Mouse (Mus musculus): ENCODE measurements around the gene Ppp1r16b. TPM values are rescaled to one million over a fixed set of nuclear protein-coding genes. Genes with fewer than 3 reads are reported as not detected.

The Ppp1r16b gene
- polyA plus RNA-seq, 1 experiment from 2014 or later, result 2.8 TPM

DNA sequence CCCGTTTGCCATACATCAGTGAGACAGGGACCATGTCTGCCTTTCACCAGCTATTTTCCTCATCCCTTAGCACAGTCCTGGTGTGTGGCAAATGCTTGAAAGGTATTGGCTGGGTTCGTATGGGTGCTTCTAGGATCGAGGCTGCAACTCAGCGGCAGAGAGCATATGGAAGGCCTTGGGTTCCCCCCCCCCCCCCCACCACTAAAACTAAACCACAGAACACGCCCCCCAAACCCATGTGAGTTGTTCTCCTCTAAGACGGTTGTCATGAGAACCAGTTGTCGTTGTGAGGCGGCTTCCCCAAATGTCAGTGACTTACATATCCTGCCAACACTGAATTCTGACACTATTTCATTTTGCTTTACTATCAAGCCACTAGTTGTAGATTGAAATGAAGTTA is 24.9 kb downstream of the Ppp1r16b start:
- no peaks in the 10 kb centered on the region for H3K4me1 ChIP-seq (replicated peaks; ENCODE audit: control insufficient read depth, insufficient read depth, low read length)
- no peak overlapping the region for H3K4me3 ChIP-seq (ENCODE audit: low read depth, low read length)
- no peaks in the 10 kb centered on the region for H3K9me3 ChIP-seq (ENCODE audit: control insufficient read depth, low read length)
- no peak overlapping the region for H3K27ac ChIP-seq (ENCODE audit: low read depth, low read length)
- H3K4me2 ChIP-seq (ENCODE audit: low read depth, low read length, severe bottlenecking), result no peak overlapping the region
- no peak overlapping the region for H3K9ac ChIP-seq (ENCODE audit: low read length)
- DNase-seq (ENCODE audit: low spot score), result no peak
- H3K27me3 ChIP-seq (ENCODE audit: control insufficient read depth, insufficient read depth, low read length), result no peaks in the 10 kb centered on the region
- no peak for ATAC-seq (replicated peaks; ENCODE audit: low FRiP score)
- H3K36me3 ChIP-seq (ENCODE audit: control insufficient read depth, insufficient read depth, low read length), result no peaks in the 10 kb centered on the region
- 76% methylated on average over 8 of the region's 8 CpGs for WGBS

DNA sequence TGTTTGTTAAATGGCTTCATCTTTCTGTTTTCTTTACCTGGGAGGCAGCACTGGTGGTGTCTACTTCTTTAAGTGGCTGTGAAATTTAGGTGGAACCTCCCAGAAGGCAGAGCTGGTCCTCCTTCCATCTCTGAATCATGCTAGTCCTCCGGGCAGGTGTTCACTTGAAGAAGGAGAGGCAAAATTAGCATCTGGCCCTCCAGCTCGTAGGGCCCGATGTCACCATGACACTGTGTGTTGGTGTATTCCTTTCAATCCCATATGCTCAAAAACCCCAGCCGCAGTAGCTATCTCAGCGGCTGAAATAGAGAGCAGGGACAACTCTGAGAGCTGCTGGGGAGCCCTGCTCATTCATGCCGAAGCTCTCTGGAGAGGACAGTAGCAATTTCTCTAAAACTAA is 27.0 kb downstream of the Ppp1r16b start:
- no peak for ATAC-seq (replicated peaks; ENCODE audit: low FRiP score)
- Histone ChIP-seq H3K27me3 (ENCODE audit: control insufficient read depth, insufficient read depth, low read length) (no peaks in the 10 kb centered on the region), H3K4me1 (replicated peaks; ENCODE audit: control insufficient read depth, insufficient read depth, low read length) (no peaks in the 10 kb centered on the region; the same call in 1 of the 2 replicates), H3K9me3 (ENCODE audit: control insufficient read depth, low read length) (no peaks in the 10 kb centered on the region), H3K9ac (ENCODE audit: low read length) (no peak overlapping the region), H3K4me2 (ENCODE audit: low read depth, low read length, severe bottlenecking) (no peak overlapping the region), H3K27ac (ENCODE audit: low read depth, low read length) (no peak overlapping the region), H3K36me3 (ENCODE audit: control insufficient read depth, insufficient read depth, low read length) (no peaks in the 10 kb centered on the region), H3K4me3 (ENCODE audit: low read depth, low read length) (no peak overlapping the region)
- no peak for DNase-seq (ENCODE audit: low spot score)
- WGBS, result 89% methylated on average over 6 of the region's 6 CpGs

DNA sequence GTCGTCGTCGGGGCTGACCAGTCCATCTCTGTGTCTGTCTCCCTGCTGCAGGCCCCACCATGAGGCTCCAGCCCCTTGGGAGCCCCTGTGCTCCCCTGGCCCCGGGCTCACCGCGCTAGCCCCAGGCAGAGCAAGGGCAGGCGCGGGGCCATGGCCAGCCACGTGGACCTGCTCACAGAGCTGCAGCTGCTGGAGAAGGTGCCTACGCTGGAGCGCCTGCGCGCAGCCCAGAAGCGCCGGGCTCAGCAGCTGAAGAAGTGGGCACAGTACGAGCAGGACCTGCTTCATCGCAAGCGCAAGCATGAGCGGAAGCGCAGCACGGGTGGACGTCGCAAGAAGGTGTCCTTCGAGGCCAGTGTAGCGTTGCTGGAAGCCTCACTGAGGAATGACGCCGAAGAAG is 30.6 kb downstream of the Ppp1r16b start:
- H3K4me2 ChIP-seq (ENCODE audit: low read depth, low read length, severe bottlenecking), result no peak overlapping the region
- no peaks in the 10 kb centered on the region; the same call in 1 of the 2 replicates for H3K4me1 ChIP-seq (replicated peaks; ENCODE audit: control insufficient read depth, insufficient read depth, low read length)
- no peak overlapping the region for H3K4me3 ChIP-seq (ENCODE audit: low read depth, low read length)
- no peaks in the 10 kb centered on the region for H3K27me3 ChIP-seq (ENCODE audit: control insufficient read depth, insufficient read depth, low read length)
- H3K9ac ChIP-seq (ENCODE audit: low read length), result no peak overlapping the region
- ATAC-seq (replicated peaks; ENCODE audit: low FRiP score), result no peak
- H3K9me3 ChIP-seq (ENCODE audit: control insufficient read depth, low read length), result no peaks in the 10 kb centered on the region
- 87% methylated on average over 27 of the region's 27 CpGs for WGBS
- no peaks in the 10 kb centered on the region for H3K36me3 ChIP-seq (ENCODE audit: control insufficient read depth, insufficient read depth, low read length)
- no peak for DNase-seq (ENCODE audit: low spot score)
- H3K27ac ChIP-seq (ENCODE audit: low read depth, low read length), result no peak overlapping the region

DNA sequence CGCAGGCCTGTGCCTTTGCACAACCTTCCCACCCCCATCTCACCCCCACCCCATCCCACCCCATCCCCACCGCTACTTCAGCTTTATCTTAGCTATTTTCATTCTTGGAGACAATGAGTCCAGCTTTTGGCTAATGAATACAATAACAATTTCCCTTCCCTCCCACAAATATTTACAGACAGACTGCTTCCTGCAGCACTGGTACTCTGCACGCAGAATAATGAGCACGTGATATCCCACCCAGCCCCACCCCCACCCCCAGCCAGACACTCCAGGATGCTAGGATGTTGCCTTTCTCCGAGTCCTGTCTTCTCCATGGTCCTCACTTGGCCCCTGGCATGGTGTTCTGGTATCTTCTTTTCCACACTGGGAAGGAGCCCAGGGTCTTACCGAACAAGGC is 31.3 kb downstream of the Ppp1r16b start:
- 87% methylated on average over 6 of the region's 6 CpGs for WGBS
- DNase-seq (ENCODE audit: low spot score), result no peak

DNA sequence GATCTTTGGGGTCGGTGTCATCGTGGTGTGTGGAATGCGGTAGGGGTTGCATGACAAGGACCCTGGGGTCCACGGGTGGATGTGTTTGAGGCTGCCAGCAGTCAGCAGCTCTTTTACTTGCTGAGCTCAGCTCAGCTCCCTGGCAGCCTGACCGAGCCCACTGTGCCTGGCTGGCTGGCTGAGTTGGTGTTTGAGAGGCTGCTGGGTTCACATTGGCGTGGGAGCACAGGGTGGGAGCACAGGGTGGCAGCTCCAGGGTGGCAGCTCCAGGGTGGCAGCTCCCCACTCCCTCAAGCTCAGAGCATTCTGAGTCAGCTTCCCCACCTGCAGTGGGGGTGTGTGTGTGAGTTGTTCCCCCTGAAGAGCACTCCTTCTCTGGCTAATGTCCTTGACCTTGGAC is 34.7 kb downstream of the Ppp1r16b start:
- Histone ChIP-seq H3K4me1 (replicated peaks; ENCODE audit: control insufficient read depth, insufficient read depth, low read length) (no peaks in the 10 kb centered on the region; the same call in 1 of the 2 replicates), H3K36me3 (ENCODE audit: control insufficient read depth, insufficient read depth, low read length) (no peaks in the 10 kb centered on the region), H3K27ac (ENCODE audit: low read depth, low read length) (no peak overlapping the region), H3K4me2 (ENCODE audit: low read depth, low read length, severe bottlenecking) (no peak overlapping the region), H3K27me3 (ENCODE audit: control insufficient read depth, insufficient read depth, low read length) (no peaks in the 10 kb centered on the region), H3K4me3 (ENCODE audit: low read depth, low read length) (no peak overlapping the region), H3K9ac (ENCODE audit: low read length) (no peak overlapping the region), H3K9me3 (ENCODE audit: control insufficient read depth, low read length) (no peaks in the 10 kb centered on the region)
- DNase-seq (ENCODE audit: low spot score) (no peak), ATAC-seq (replicated peaks; ENCODE audit: low FRiP score) (no peak)
- WGBS, result 94% methylated on average over 6 of the region's 6 CpGs

More for the DNA sequence above, 31.3 kb downstream of the Ppp1r16b start:
- Histone ChIP-seq H3K27ac (ENCODE audit: low read depth, low read length) (no peak overlapping the region), H3K4me3 (ENCODE audit: low read depth, low read length) (no peak overlapping the region), H3K36me3 (ENCODE audit: control insufficient read depth, insufficient read depth, low read length) (no peaks in the 10 kb centered on the region), H3K9ac (ENCODE audit: low read length) (no peak overlapping the region), H3K4me1 (replicated peaks; ENCODE audit: control insufficient read depth, insufficient read depth, low read length) (no peaks in the 10 kb centered on the region; the same call in 1 of the 2 replicates), H3K4me2 (ENCODE audit: low read depth, low read length, severe bottlenecking) (no peak overlapping the region), H3K9me3 (ENCODE audit: control insufficient read depth, low read length) (no peaks in the 10 kb centered on the region), H3K27me3 (ENCODE audit: control insufficient read depth, insufficient read depth, low read length) (no peaks in the 10 kb centered on the region)
- no peak for ATAC-seq (replicated peaks; ENCODE audit: low FRiP score)

DNA sequence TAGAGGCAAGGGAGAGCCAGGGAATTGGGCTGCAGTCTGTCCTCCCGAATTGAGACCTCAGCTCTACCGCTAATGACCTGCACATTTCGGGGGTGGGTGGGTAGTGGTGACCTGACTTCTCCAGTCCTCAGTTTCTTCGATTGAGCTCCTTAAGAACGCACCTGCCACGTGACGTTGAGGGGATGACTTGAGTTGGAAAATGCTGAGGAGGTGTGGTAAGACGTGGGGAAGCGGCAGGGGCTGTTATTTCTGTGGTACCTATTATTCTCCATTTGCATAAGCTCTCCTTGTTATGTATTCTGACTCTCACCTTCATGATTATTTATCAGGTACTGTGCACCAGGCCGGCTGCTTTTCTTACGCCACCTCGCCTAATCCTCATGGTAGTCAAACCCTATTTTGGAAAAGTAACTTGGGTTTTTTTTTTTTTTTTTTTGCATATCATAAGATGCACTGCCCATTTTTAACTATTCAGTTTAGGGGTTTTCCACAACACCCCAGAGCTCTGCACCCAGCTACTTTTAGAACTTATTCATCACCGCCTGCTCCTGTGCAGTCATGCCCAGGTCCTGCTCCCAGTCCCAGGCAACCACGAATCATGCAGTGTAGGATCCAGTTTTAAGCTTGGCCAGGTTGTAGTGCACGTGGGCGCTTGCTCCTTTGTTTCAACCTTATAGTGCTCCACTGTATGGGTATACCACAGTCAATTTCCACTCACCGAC is 35.5 kb downstream of the Ppp1r16b start:
- Histone ChIP-seq H3K36me3 (ENCODE audit: control insufficient read depth, insufficient read depth, low read length) (no peaks in the 10 kb centered on the region), H3K4me2 (ENCODE audit: low read depth, low read length, severe bottlenecking) (no peak overlapping the region), H3K4me1 (replicated peaks; ENCODE audit: control insufficient read depth, insufficient read depth, low read length) (no peaks in the 10 kb centered on the region; the same call in 1 of the 2 replicates), H3K27ac (ENCODE audit: low read depth, low read length) (no peak overlapping the region), H3K4me3 (ENCODE audit: low read depth, low read length) (no peak overlapping the region), H3K9me3 (ENCODE audit: control insufficient read depth, low read length) (no peaks in the 10 kb centered on the region), H3K27me3 (ENCODE audit: control insufficient read depth, insufficient read depth, low read length) (no peaks in the 10 kb centered on the region), H3K9ac (ENCODE audit: low read length) (no peak overlapping the region)
- ATAC-seq (replicated peaks; ENCODE audit: low FRiP score) (no peak), DNase-seq (ENCODE audit: low spot score) (no peak)
- 85% methylated on average over 17 of the region's 17 CpGs for WGBS

DNA sequence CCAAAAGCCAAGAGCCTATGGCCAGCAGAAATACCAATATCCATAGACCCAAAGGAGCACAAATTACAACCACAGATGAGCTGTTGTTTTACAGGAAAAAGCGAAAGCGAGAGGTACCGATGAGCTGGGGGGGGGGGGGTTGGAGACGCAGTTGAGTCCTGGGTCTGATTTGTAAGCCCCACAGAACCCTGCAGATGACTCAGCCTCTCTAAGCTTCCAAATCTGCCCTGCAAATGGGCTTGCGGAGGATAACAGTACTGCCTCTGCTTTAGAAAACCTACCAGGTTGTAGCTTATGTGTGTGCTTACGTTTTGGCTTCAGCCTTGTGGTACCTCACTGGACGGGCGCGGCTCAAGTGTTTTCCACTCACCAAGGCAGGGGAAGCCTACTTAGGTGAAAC is 36.3 kb downstream of the Ppp1r16b start:
- Histone ChIP-seq H3K4me2 (ENCODE audit: low read depth, low read length, severe bottlenecking) (no peak overlapping the region), H3K27ac (ENCODE audit: low read depth, low read length) (no peak overlapping the region), H3K27me3 (ENCODE audit: control insufficient read depth, insufficient read depth, low read length) (no peaks in the 10 kb centered on the region), H3K9ac (ENCODE audit: low read length) (no peak overlapping the region), H3K4me1 (replicated peaks; ENCODE audit: control insufficient read depth, insufficient read depth, low read length) (no peaks in the 10 kb centered on the region), H3K36me3 (ENCODE audit: control insufficient read depth, insufficient read depth, low read length) (no peaks in the 10 kb centered on the region), H3K9me3 (ENCODE audit: control insufficient read depth, low read length) (no peaks in the 10 kb centered on the region), H3K4me3 (ENCODE audit: low read depth, low read length) (no peak overlapping the region)
- DNase-seq (ENCODE audit: low spot score), result no peak
- no peak for ATAC-seq (replicated peaks; ENCODE audit: low FRiP score)
- WGBS, result 97% methylated on average over 9 of the region's 9 CpGs

DNA sequence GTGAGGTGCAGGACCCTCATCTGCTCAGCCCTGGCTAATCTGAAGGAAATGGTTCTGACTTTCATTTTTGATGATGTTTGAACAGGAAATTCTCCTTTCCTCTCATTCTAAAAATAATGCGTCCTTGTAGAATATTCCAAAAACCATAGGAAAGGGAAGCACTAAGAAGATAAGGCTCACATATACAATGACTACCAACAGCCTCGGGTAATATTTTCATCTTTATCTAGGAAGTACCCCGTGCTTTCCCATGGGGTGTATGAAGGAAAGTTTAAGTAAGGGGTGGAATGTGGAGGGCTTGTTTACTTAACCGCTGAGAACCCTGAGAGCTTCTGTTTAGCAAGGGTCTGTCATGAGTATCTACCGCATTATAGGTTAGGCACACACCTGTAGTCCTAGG is 37.0 kb downstream of the Ppp1r16b start:
- no peaks in the 10 kb centered on the region for H3K27me3 ChIP-seq (ENCODE audit: control insufficient read depth, insufficient read depth, low read length)
- H3K36me3 ChIP-seq (ENCODE audit: control insufficient read depth, insufficient read depth, low read length), result no peaks in the 10 kb centered on the region
- H3K9ac ChIP-seq (ENCODE audit: low read length), result no peak overlapping the region
- no peaks in the 10 kb centered on the region for H3K4me1 ChIP-seq (replicated peaks; ENCODE audit: control insufficient read depth, insufficient read depth, low read length)
- no peak overlapping the region for H3K4me2 ChIP-seq (ENCODE audit: low read depth, low read length, severe bottlenecking)
- H3K27ac ChIP-seq (ENCODE audit: low read depth, low read length), result no peak overlapping the region
- DNase-seq (ENCODE audit: low spot score), result no peak
- no peaks in the 10 kb centered on the region for H3K9me3 ChIP-seq (ENCODE audit: control insufficient read depth, low read length)
- 87% methylated on average over 5 of the region's 5 CpGs for WGBS
- ATAC-seq (replicated peaks; ENCODE audit: low FRiP score), result no peak
- H3K4me3 ChIP-seq (ENCODE audit: low read depth, low read length), result no peak overlapping the region

DNA sequence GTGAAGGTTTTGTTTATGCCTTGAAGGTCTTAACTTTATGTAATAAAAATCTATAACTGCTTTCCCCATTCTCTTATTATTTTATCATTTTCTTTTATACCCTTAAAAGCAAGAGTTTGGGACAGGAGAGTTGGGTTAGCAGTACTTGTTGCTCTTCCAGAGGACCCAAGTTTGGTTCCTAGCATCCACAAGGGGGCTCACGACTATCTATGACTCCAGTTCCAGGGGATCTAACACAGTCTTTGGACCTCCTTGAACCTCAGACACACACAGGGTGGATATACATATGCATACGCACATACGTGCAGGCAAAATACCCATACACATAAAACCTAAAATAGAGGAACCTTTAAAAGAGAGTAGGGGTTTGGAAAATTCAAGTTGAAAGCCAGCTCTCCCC is 39.5 kb downstream of the Ppp1r16b start:
- no peak overlapping the region for H3K4me3 ChIP-seq (ENCODE audit: low read depth, low read length)
- H3K27me3 ChIP-seq (ENCODE audit: control insufficient read depth, insufficient read depth, low read length), result no peaks in the 10 kb centered on the region
- ATAC-seq (replicated peaks; ENCODE audit: low FRiP score), result no peak

More for the DNA sequence above, 39.5 kb downstream of the Ppp1r16b start:
- H3K9me3 ChIP-seq (ENCODE audit: control insufficient read depth, low read length), result no peaks in the 10 kb centered on the region
- no peak overlapping the region for H3K4me2 ChIP-seq (ENCODE audit: low read depth, low read length, severe bottlenecking)
- H3K27ac ChIP-seq (ENCODE audit: low read depth, low read length), result no peak overlapping the region
- 82% methylated on average over 3 of the region's 3 CpGs for WGBS
- H3K9ac ChIP-seq (ENCODE audit: low read length), result no peak overlapping the region
- no peak for DNase-seq (ENCODE audit: low spot score)
- no peaks in the 10 kb centered on the region for H3K36me3 ChIP-seq (ENCODE audit: control insufficient read depth, insufficient read depth, low read length)
- H3K4me1 ChIP-seq (replicated peaks; ENCODE audit: control insufficient read depth, insufficient read depth, low read length), result no peaks in the 10 kb centered on the region

All from forebrain, embryonic 11.5 days (tissue).